Mouse (Mus musculus) forebrain, postnatal 0 days (tissue): ENCODE measurements at regions not wholly inside any gene's neighbourhood (a gene's known extent, or its start where the extent isn't known, plus 50 kb on each side); places are given as distances from the start of the nearest gene placed in this dataset.

ENCODE experiments used
- ATAC-seq: fragments of 200-750 bp; cut with Nextera tagmentation; 2 replicates; pipeline ENCODE4 v1.8.0; 2017; ENCODE audit warnings: mild to moderate bottlenecking, moderate library complexity
- DNase-seq: peaks from one replicate; pipeline ENCODE4 v3.0.0-alpha.2; 2015
- H3K27ac ChIP-seq: fragments of 300-500 bp; sonication (generic); 2 replicates; pipeline ENCODE4 v1.5.1; 2014; ENCODE audit warnings: low read depth, mild to moderate bottlenecking, antibody characterized with exemption, low read length, moderate library complexity, mixed read lengths
- H3K27me3 ChIP-seq: fragments of 300-500 bp; sonication (generic); 2 replicates; pipeline ENCODE4 v1.6.1; 2014; ENCODE audit warnings: mild to moderate bottlenecking, low read length, mixed read lengths; ENCODE audit not compliant: insufficient read depth
- H3K36me3 ChIP-seq: fragments of 300-500 bp; sonication (generic); 2 replicates; pipeline ENCODE4 v1.6.1; 2014; ENCODE audit warnings: mild to moderate bottlenecking, moderate library complexity; ENCODE audit not compliant: insufficient read depth
- H3K4me1 ChIP-seq: fragments of 300-500 bp; sonication (generic); 2 replicates; pipeline ENCODE4 v1.6.1; 2014; ENCODE audit warnings: antibody characterized with exemption; ENCODE audit not compliant: insufficient read depth
- H3K4me2 ChIP-seq: fragments of 300-500 bp; sonication (generic); 2 replicates; pipeline ENCODE4 v1.6.1; 2014; ENCODE audit warnings: low read depth, mild to moderate bottlenecking, moderate library complexity
- H3K4me3 ChIP-seq: fragments of 300-500 bp; sonication (generic); 2 replicates; pipeline ENCODE4 v1.5.1; 2014; ENCODE audit warnings: low read depth, low read length, mixed read lengths
- H3K9ac ChIP-seq: fragments of 300-500 bp; sonication (generic); 2 replicates; pipeline ENCODE4 v1.6.1; 2014; ENCODE audit warnings: mild to moderate bottlenecking
- H3K9me3 ChIP-seq: fragments of 300-500 bp; sonication (generic); 2 replicates; pipeline ENCODE4 v1.6.1; 2016; ENCODE audit warnings: low read length
- CTCF ChIP-seq: sonication (generic); IDR thresholded peaks from 2 replicates; pipeline ENCODE4 v1.5.1; 2016; ENCODE audit warnings: antibody characterized with exemption, control low read depth, low read depth
- WGBS: fragments of 180-500 bp; shearing (Covaris S2); extraction: QIAGEN DNeasy Blood & Tissue Kit; methylation state at CpG from one replicate; pipeline ENCODE4 v1.1.7; 2014; 5-methylcytosine and 5-hydroxymethylcytosine counted together

GRCm38 (mm10) chr10:111419375-111420194 lies 53.4 kb upstream of the Nap1l1 start:
- peak overlapping the region; percentile 33 for H3K4me3 ChIP-seq
- WGBS = 8% methylated on average over 23 of the region's 23 CpGs
- peak; percentile 45 for DNase-seq
- TF ChIP-seq CTCF = no peak
- H3K27me3 ChIP-seq = no peaks in the 10 kb centered on the region
- peak overlapping the region; percentile 53 for H3K9ac ChIP-seq
- no peaks in the 10 kb centered on the region for H3K9me3 ChIP-seq
- no peaks in the 10 kb centered on the region for H3K36me3 ChIP-seq
- peak; percentile 28; the same call in 1 of the 2 replicates for ATAC-seq
- H3K27ac ChIP-seq = no peak overlapping the region; the same call in 1 of the 2 replicates
- H3K4me2 ChIP-seq = peak overlapping the region; percentile 65
- peaks cover 11% of the 10 kb centered on the region for H3K4me1 ChIP-seq

GRCm38 (mm10) chr10:111420195-111420838 lies 52.7 kb upstream of the Nap1l1 start:
- Histone ChIP-seq H3K27me3 (no peaks in the 10 kb centered on the region), H3K9me3 (no peaks in the 10 kb centered on the region), H3K36me3 (no peaks in the 10 kb centered on the region), H3K4me2 (peak overlapping the region; percentile 65), H3K4me1 (peaks cover 11% of the 10 kb centered on the region), H3K4me3 (peak overlapping the region; percentile 33), H3K9ac (peak overlapping the region; percentile 53), H3K27ac (no peak overlapping the region)
- ATAC-seq (peak; percentile 63; the same call in 1 of the 2 replicates), DNase-seq (peak; percentile 43)
- WGBS = 3% methylated on average over 7 of the region's 7 CpGs
- TF ChIP-seq CTCF = no peak

GRCm38 (mm10) chr10:111422057-111422456 lies 51.0 kb upstream of the Nap1l1 start:
- ATAC-seq (no peak), DNase-seq (no peak)
- 15% methylated on average over 6 of the region's 6 CpGs for WGBS
- Histone ChIP-seq H3K4me1 (peaks cover 11% of the 10 kb centered on the region), H3K9me3 (no peaks in the 10 kb centered on the region), H3K9ac (no peak overlapping the region), H3K27me3 (no peaks in the 10 kb centered on the region), H3K36me3 (no peaks in the 10 kb centered on the region), H3K4me3 (no peak overlapping the region), H3K27ac (no peak overlapping the region), H3K4me2 (no peak overlapping the region)
- TF ChIP-seq CTCF = no peak

GRCm38 (mm10) chr10:111422649-111423048 lies 50.4 kb upstream of the Nap1l1 start:
- Histone ChIP-seq H3K27me3 (no peaks in the 10 kb centered on the region), H3K27ac (no peak overlapping the region), H3K4me3 (no peak overlapping the region), H3K4me2 (peak overlapping the region; percentile 35), H3K9me3 (no peaks in the 10 kb centered on the region), H3K4me1 (peaks cover 11% of the 10 kb centered on the region), H3K9ac (no peak overlapping the region), H3K36me3 (no peaks in the 10 kb centered on the region)
- DNase-seq (peak; percentile 18), ATAC-seq (no peak)
- 37% methylated on average over 11 of the region's 11 CpGs for WGBS
- no peak for TF ChIP-seq CTCF
